Mouse (Mus musculus): ENCODE data around the gene Pcdh9.

DNA sequence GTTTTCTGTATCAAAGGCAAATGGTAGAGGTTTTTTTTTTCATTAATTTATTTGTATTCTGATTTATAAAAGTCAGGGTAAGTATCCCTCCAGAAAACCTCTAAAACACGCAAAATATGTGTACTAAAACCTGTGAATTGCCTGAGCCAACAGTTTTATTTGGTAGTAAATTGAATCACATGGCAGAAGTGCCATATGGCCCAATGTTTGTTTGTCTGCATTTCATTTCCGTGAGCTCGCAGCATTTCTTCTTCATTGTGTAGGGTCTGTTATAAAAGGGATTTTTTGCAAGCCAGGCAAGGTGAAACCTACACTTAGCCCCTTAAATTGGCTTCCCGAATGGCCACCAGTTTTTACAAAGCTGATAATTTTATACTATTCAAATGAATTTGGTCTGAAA, 104.2 kb downstream of the Pcdh9 start:
- TF ChIP-seq POLR2A (IDR thresholded peaks at IDR 0.05; ENCODE audit: borderline replicate concordance, insufficient read depth, low read length) = no peak
- no peak for TF ChIP-seq CTCF (IDR thresholded peaks at IDR 0.05; ENCODE audit: borderline replicate concordance, insufficient read depth, low read depth, low read length)

Data from cerebellum, adult 2 months (tissue).